Mouse (Mus musculus) c-Kit-negative CD71-positive TER-119-positive erythroid progenitor cells, embryonic 14.5 days (primary cell): Measurements from ENCODE around the gene Dync1li1.

Experiments used
- DNase-seq: peaks from one replicate; pipeline ENCODE4 v3.0.0-alpha.2; 2013; ENCODE audit warnings: low read depth, low spot score

Dync1li1 gene

GRCm38 (mm10) chr9:114767507-114767906 lies 78.9 kb downstream of the Dync1li1 start:
- no peak for DNase-seq

DNA sequence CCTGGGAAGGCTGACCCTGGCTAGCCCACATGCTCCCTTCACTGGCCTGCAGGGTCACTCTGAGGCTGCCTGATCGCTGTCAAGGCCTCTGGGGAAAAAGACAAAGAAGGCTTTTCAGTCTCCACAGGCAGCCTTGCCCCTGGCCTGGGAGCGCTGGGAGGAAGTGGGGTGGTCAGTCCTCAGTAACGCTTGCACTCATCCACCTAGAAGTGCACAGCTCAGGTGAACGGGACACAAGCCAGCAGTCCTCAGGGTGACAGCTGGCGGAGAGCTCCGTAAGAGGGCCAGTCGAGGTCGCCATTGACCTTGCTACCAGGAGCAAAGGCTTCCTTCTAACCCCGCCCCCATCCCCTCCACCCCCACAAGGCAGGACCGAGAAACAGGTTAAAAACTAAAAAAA lies 79.5 kb downstream of the Dync1li1 start:
- no peak for DNase-seq

DNA sequence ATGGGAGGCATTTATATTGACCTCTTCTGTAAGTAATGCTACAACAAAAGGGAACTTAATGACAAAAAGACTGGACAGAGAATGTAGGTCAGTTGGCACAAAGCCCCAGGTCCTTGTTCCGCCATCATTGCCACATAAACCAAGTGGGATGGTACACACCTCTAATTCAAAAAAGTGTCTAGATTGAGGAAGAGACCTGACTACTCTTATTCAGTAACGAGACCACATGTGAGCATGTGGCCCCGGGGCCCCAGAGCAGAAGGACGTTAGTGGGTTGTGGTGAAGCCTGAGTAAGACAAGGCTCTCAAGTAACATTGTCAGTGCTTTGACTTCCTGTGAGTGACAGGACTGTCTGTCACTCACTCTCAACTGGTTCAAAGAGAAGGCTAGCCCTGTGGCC lies 81.6 kb downstream of the Dync1li1 start:
- no peak for DNase-seq

DNA sequence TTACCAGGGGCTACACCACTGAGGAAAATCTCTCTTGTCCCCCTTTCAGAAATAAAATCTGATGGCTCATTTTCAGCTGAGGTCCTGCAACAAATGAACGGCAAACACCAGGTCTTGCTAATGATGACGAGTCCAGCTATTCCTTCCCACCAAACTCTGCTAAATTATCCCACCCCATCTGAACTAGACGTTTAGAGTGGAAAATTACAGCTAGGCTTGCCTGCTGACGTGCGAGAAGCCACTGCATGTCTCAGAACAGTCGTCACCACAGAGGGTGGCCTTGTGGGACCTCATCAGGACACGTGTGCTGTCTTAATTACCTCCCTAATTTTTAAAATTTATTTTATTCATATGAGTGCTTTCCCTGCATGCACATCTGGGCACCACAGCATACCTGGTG lies 83.0 kb downstream of the Dync1li1 start:
- DNase-seq = no peak
